Mouse (Mus musculus): ENCODE measurements around the gene Map1lc3a.

The Map1lc3a gene
- long read RNA-seq, experiment 1, transcript Map1lc3a-203 (3 exons, 826 nt): major isoform, 413 of 763 reads
- long read RNA-seq, experiment 1, transcript Map1lc3a-201 (4 exons, 1,112 nt): minor isoform, 266 of 763 reads
- long read RNA-seq, experiment 1, partial matches to known transcripts: 57 of 763 reads
- long read RNA-seq, experiment 1, other reads (novel, unspliced or antisense): 27 of 763 reads
- long read RNA-seq, experiment 2, transcript Map1lc3a-203 (3 exons, 826 nt): minor isoform, 142 of 337 reads
- long read RNA-seq, experiment 2, transcript Map1lc3a-201 (4 exons, 1,112 nt): major isoform, 180 of 337 reads
- long read RNA-seq, experiment 2, partial matches to known transcripts: 8 of 337 reads
- long read RNA-seq, experiment 2, other reads (novel, unspliced or antisense): 7 of 337 reads

GRCm38 (mm10) chr2:155276195-155276594 is at the start of gene Map1lc3a:
Map1lc3a (plus strand) TSS chr2:155276297.
- intact Hi-C loops (cut with DNase I): loop anchor here (5.0 kb wide), 1 partner anchor 34 kb away; no protein-coding TSS in a partner anchor

- intact Hi-C loops (cut with DNase I): no loop called here
Measured at GRCm38 (mm10) chr2:155235746-155236361, 40.2 kb upstream of the Map1lc3a start.

- intact Hi-C loops (cut with DNase I): no loop called here
Measured at GRCm38 (mm10) chr2:155236362-155236992, 39.6 kb upstream of the Map1lc3a start, which contains the start of gene Dynlrb1. Dynlrb1 (plus strand) TSS chr2:155236533.

GRCm38 (mm10) chr2:155237276-155237675 is 38.8 kb upstream of the Map1lc3a start:
- intact Hi-C loops (cut with DNase I): no loop called here

- intact Hi-C loops (cut with DNase I): loop anchor here (5.0 kb wide), 1 partner anchor 36 kb away; the partner anchor contains the start of gene Map1lc3a
Measured at GRCm38 (mm10) chr2:155240915-155241314, 35.2 kb upstream of the Map1lc3a start.

- intact Hi-C loops (cut with DNase I): loop anchor here (5.0 kb wide), 1 partner anchor 35 kb away; the partner anchor contains the start of gene Map1lc3a
Measured at GRCm38 (mm10) chr2:155242296-155242855, 33.7 kb upstream of the Map1lc3a start.

GRCm38 (mm10) chr2:155246231-155246630 is 29.9 kb upstream of the Map1lc3a start:
- intact Hi-C loops (cut with DNase I): no loop called here

GRCm38 (mm10) chr2:155248206-155248605 is 27.9 kb upstream of the Map1lc3a start:
- intact Hi-C loops (cut with DNase I): no loop called here

- intact Hi-C loops (cut with DNase I): no loop called here
Measured at GRCm38 (mm10) chr2:155248718-155249117, 27.4 kb upstream of the Map1lc3a start.

GRCm38 (mm10) chr2:155249588-155249987 is 26.5 kb upstream of the Map1lc3a start:
- intact Hi-C loops (cut with DNase I): no loop called here

- intact Hi-C loops (cut with DNase I): no loop called here
Measured at GRCm38 (mm10) chr2:155265526-155265925, 10.6 kb upstream of the Map1lc3a start.

- intact Hi-C loops (cut with DNase I): no loop called here
Measured at GRCm38 (mm10) chr2:155266896-155267295, 9.2 kb upstream of the Map1lc3a start.

GRCm38 (mm10) chr2:155271957-155272356 is 4.1 kb upstream of the Map1lc3a start:
- intact Hi-C loops (cut with DNase I): no loop called here

GRCm38 (mm10) chr2:155272396-155273170 is 3.5 kb upstream of the Map1lc3a start:
- intact Hi-C loops (cut with DNase I): no loop called here

- intact Hi-C loops (cut with DNase I): no loop called here
Measured at GRCm38 (mm10) chr2:155273603-155274002, 2.5 kb upstream of the Map1lc3a start.

- intact Hi-C loops (cut with DNase I): loop anchor here (5.0 kb wide), 1 partner anchor 34 kb away; no protein-coding TSS in a partner anchor
Measured at GRCm38 (mm10) chr2:155276621-155277175, 601 bp downstream of the Map1lc3a start.

GRCm38 (mm10) chr2:155277721-155278120 is 1.6 kb downstream of the Map1lc3a start:
- intact Hi-C loops (cut with DNase I): loop anchor here (5.0 kb wide), 1 partner anchor 35 kb away; no protein-coding TSS in a partner anchor

GRCm38 (mm10) chr2:155278361-155278760 is 2.3 kb downstream of the Map1lc3a start:
- intact Hi-C loops (cut with DNase I): loop anchor here (5.0 kb wide), 1 partner anchor 36 kb away; no protein-coding TSS in a partner anchor

GRCm38 (mm10) chr2:155279163-155279562 is 3.1 kb downstream of the Map1lc3a start:
- intact Hi-C loops (cut with DNase I): loop anchor here (5.0 kb wide), 1 partner anchor 37 kb away; no protein-coding TSS in a partner anchor

GRCm38 (mm10) chr2:155280116-155280515 is 4.0 kb downstream of the Map1lc3a start:
- intact Hi-C loops (cut with DNase I): no loop called here

Measured in adrenal gland (tissue).